16 mouse cellular contexts compared by ENCODE assay signal in the genomic region with DNA sequence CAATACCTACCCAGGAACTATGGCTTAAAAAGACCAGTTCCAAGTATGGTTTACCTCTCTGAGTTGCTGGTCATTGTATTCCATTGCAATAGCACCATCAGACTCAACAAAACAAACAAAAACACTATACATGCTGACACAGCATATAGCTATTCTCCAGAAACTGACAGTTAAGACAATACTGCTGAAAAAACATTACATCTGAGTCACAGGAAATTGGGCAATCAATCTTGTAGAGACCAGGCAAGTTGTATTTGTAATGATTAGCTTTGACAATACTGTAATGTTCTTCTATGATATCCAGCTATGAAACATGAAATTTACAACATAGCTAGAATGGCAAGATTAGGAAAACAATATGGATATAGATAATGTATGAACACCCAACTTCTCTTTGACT.
"Had no signal": no experiment of that assay in that cellular context is flagged by ENCODE, and none has a peak within 500 bp of the region (broad histone marks: within the 10 kb centered on the region; RNA-seq: fewer than 3 reads in every experiment).

No protein-coding gene starts in this region.

- H3K4me1 ChIP-seq: kidney, embryonic 15.5 days; liver, embryonic 12.5 days; liver, embryonic 15.5 days; lung, embryonic 15.5 days had no signal

- H3K9me3 ChIP-seq: kidney, embryonic 15.5 days; liver, embryonic 12.5 days; liver, embryonic 15.5 days; lung, embryonic 15.5 days had no signal

- H3K27me3 ChIP-seq: kidney, embryonic 15.5 days; liver, embryonic 12.5 days; liver, embryonic 15.5 days; lung, embryonic 15.5 days had no signal

- DNase-seq: kidney, adult 2 months; kidney, postnatal 10 days; kidney, postnatal 36 days; layer of hippocampus, postnatal 36 days; lung, adult 18-20 months; midbrain, embryonic 14.5 days; thymus, adult 2 months; thymus, postnatal 14 days; thymus, postnatal 4 days had no signal

- H3K4me3 ChIP-seq: kidney, embryonic 15.5 days; left cerebral cortex, adult 2 months; liver, embryonic 12.5 days; liver, embryonic 15.5 days; lung, embryonic 15.5 days had no signal

- H3K27ac ChIP-seq: kidney, embryonic 15.5 days; left cerebral cortex, adult 2 months; liver, embryonic 12.5 days; liver, embryonic 15.5 days; lung, embryonic 15.5 days; macrophage; stomach, postnatal 0 days had no signal

- H3K9ac ChIP-seq: kidney, embryonic 15.5 days; liver, embryonic 12.5 days; liver, embryonic 15.5 days; lung, embryonic 15.5 days had no signal

- H3K36me3 ChIP-seq: kidney, embryonic 15.5 days; liver, embryonic 12.5 days; liver, embryonic 15.5 days; lung, embryonic 15.5 days had no signal
